ENCODE assay signal across 16 mouse cellular contexts in the genomic region with DNA sequence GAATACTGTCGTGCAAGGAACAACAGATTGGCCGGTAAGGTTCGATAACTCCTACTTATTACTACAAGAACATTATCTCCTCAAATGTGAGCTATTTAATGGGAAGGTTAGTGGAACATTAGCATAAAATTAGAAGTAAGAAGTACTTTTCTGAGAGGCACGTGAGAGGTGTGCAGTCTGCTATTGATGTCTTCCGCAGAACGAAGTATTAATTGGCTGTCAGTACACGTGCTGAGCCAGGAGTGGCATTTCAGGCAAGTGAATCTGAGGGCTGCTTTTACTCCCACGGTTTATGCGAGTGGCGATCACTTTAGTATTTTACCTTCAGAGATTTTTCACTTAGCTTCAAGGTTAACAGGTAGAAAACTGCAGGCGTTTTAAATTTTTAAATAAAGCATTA.
DNase-seq lines count a peak whose midpoint lies in the region; ATAC-seq and TF ChIP-seq lines count a peak whose summit lies in the region.
"Had no signal": no experiment of that assay in that cellular context is flagged by ENCODE, and none has a peak within 500 bp of the region (broad histone marks: within the 10 kb centered on the region; RNA-seq: fewer than 3 reads in every experiment).

No protein-coding gene starts in this region.

- ATAC-seq in forebrain, embryonic 14.5 days: no peak
- no peak for ATAC-seq in forebrain, embryonic 16.5 days
- no peak for ATAC-seq in midbrain, embryonic 14.5 days (ENCODE audit: low FRiP score, low TSS enrichment)
- ATAC-seq in midbrain, postnatal 0 days (ENCODE audit: low FRiP score): no peak

- no peak overlapping the region for H3K4me3 ChIP-seq in forebrain, embryonic 14.5 days (ENCODE audit: low read depth, low read length)
- H3K4me3 ChIP-seq in forebrain, embryonic 16.5 days (replicated peaks; ENCODE audit: low read length): no peak overlapping the region
- no peak overlapping the region for H3K4me3 ChIP-seq in midbrain, embryonic 14.5 days (replicated peaks; ENCODE audit: low read depth, low read length)
- H3K4me3 ChIP-seq in midbrain, postnatal 0 days (ENCODE audit: low read depth, low read length): no peak overlapping the region
- H3K4me3 ChIP-seq: embryonic facial prominence, embryonic 10.5 days; embryonic facial prominence, embryonic 12.5 days; forebrain, embryonic 12.5 days had no signal

- H3K9ac ChIP-seq in forebrain, embryonic 14.5 days (ENCODE audit: low read length): no peak overlapping the region
- no peak overlapping the region for H3K9ac ChIP-seq in forebrain, embryonic 16.5 days (replicated peaks; ENCODE audit: low read depth, low read length)
- no peak overlapping the region for H3K9ac ChIP-seq in midbrain, embryonic 14.5 days (replicated peaks; ENCODE audit: low read length)
- H3K9ac ChIP-seq in midbrain, postnatal 0 days (replicated peaks; ENCODE audit: low read length, poor library complexity, severe bottlenecking): no peak overlapping the region
- H3K9ac ChIP-seq: embryonic facial prominence, embryonic 12.5 days; forebrain, embryonic 12.5 days had no signal

- WGBS in forebrain, embryonic 14.5 days: 79% methylated on average over 11 of the region's 11 CpGs
- WGBS in forebrain, embryonic 16.5 days: 69% methylated on average over 11 of the region's 11 CpGs
- WGBS in midbrain, embryonic 14.5 days: 84% methylated on average over 11 of the region's 11 CpGs
- 67% methylated on average over 11 of the region's 11 CpGs for WGBS in midbrain, postnatal 0 days

- DNase-seq in forebrain, embryonic 14.5 days (ENCODE audit: low spot score): peak; percentile 5
- DNase-seq in midbrain, embryonic 14.5 days: peak; percentile 15
- no peak for DNase-seq in midbrain, postnatal 0 days (ENCODE audit: low spot score)
- no peak for DNase-seq in thymus, postnatal 36 days
- DNase-seq: adrenal gland, adult 2 months; adrenal gland, postnatal 10 days; adrenal gland, postnatal 25 days; cerebellum, adult 11-12 months; cerebellum, adult 2 months; cerebellum, adult 9-10 months; cerebellum, postnatal 10 days; cerebellum, postnatal 25 days had no signal

- H3K9me3 ChIP-seq in forebrain, embryonic 14.5 days (replicated peaks; ENCODE audit: control insufficient read depth, low read length): no peaks in the 10 kb centered on the region
- no peaks in the 10 kb centered on the region for H3K9me3 ChIP-seq in forebrain, embryonic 16.5 days (ENCODE audit: control insufficient read depth, low read length)
- H3K9me3 ChIP-seq in midbrain, embryonic 14.5 days (ENCODE audit: control insufficient read depth, low read length): no peaks in the 10 kb centered on the region
- no peaks in the 10 kb centered on the region for H3K9me3 ChIP-seq in midbrain, postnatal 0 days (ENCODE audit: low read length)
- H3K9me3 ChIP-seq: embryonic facial prominence, embryonic 10.5 days; embryonic facial prominence, embryonic 12.5 days; forebrain, embryonic 12.5 days had no signal

- H3K4me1 ChIP-seq in forebrain, embryonic 14.5 days (ENCODE audit: control insufficient read depth, insufficient read depth, low read length): no peaks in the 10 kb centered on the region
- no peaks in the 10 kb centered on the region for H3K4me1 ChIP-seq in forebrain, embryonic 16.5 days (replicated peaks; ENCODE audit: control insufficient read depth, insufficient read depth, low read length)
- no peaks in the 10 kb centered on the region for H3K4me1 ChIP-seq in midbrain, embryonic 14.5 days (ENCODE audit: control insufficient read depth, insufficient read depth, low read length)
- H3K4me1 ChIP-seq in midbrain, postnatal 0 days (ENCODE audit: insufficient read depth, low read length): no peaks in the 10 kb centered on the region
- H3K4me1 ChIP-seq: embryonic facial prominence, embryonic 10.5 days; embryonic facial prominence, embryonic 12.5 days; forebrain, embryonic 12.5 days had no signal

- H3K36me3 ChIP-seq in forebrain, embryonic 14.5 days (ENCODE audit: control insufficient read depth, insufficient read depth, low read length): no peaks in the 10 kb centered on the region
- no peaks in the 10 kb centered on the region for H3K36me3 ChIP-seq in forebrain, embryonic 16.5 days (ENCODE audit: control insufficient read depth, insufficient read depth)
- H3K36me3 ChIP-seq in midbrain, embryonic 14.5 days (ENCODE audit: control insufficient read depth, insufficient read depth, low read length): no peaks in the 10 kb centered on the region
- H3K36me3 ChIP-seq in midbrain, postnatal 0 days (ENCODE audit: insufficient read depth, low read length): no peaks in the 10 kb centered on the region
- H3K36me3 ChIP-seq: embryonic facial prominence, embryonic 10.5 days; embryonic facial prominence, embryonic 12.5 days; forebrain, embryonic 12.5 days had no signal

- H3K27ac ChIP-seq in forebrain, embryonic 14.5 days (ENCODE audit: low read depth, low read length): no peak overlapping the region
- no peak overlapping the region for H3K27ac ChIP-seq in forebrain, embryonic 16.5 days (ENCODE audit: low read length)
- H3K27ac ChIP-seq in midbrain, embryonic 14.5 days (replicated peaks; ENCODE audit: low read depth, low read length): no peak overlapping the region
- H3K27ac ChIP-seq in midbrain, postnatal 0 days (ENCODE audit: low read depth, low read length): no peak overlapping the region
- H3K27ac ChIP-seq: embryonic facial prominence, embryonic 10.5 days; embryonic facial prominence, embryonic 12.5 days; forebrain, embryonic 12.5 days had no signal

- no peak for TF ChIP-seq CTCF in midbrain, postnatal 0 days (IDR thresholded peaks at IDR 0.05)

- H3K4me2 ChIP-seq in forebrain, embryonic 14.5 days (ENCODE audit: low read length): no peak overlapping the region
- no peak overlapping the region for H3K4me2 ChIP-seq in forebrain, embryonic 16.5 days (ENCODE audit: low read length)
- H3K4me2 ChIP-seq in midbrain, embryonic 14.5 days (ENCODE audit: low read length): no peak overlapping the region
- no peak overlapping the region for H3K4me2 ChIP-seq in midbrain, postnatal 0 days (ENCODE audit: low read depth, low read length, poor library complexity, severe bottlenecking)
- H3K4me2 ChIP-seq: embryonic facial prominence, embryonic 12.5 days; forebrain, embryonic 12.5 days had no signal

- no peaks in the 10 kb centered on the region for H3K27me3 ChIP-seq in forebrain, embryonic 14.5 days (replicated peaks; ENCODE audit: control insufficient read depth, insufficient read depth, low read length)
- no peaks in the 10 kb centered on the region for H3K27me3 ChIP-seq in forebrain, embryonic 16.5 days (replicated peaks; ENCODE audit: control insufficient read depth, insufficient read depth, low read length)
- no peaks in the 10 kb centered on the region for H3K27me3 ChIP-seq in midbrain, embryonic 14.5 days (ENCODE audit: control insufficient read depth, insufficient read depth, low read length)
- H3K27me3 ChIP-seq in midbrain, postnatal 0 days (ENCODE audit: insufficient read depth, low read length): no peaks in the 10 kb centered on the region
- H3K27me3 ChIP-seq: embryonic facial prominence, embryonic 12.5 days; forebrain, embryonic 12.5 days had no signal

Comparison
In these comparisons a context has a peak if more than half of its experiments do, and no peak if none do; other contexts are left out.
1. DNase-seq: peak in forebrain, embryonic 14.5 days (single experiment) and midbrain, embryonic 14.5 days (single experiment); none in midbrain, postnatal 0 days (single experiment) and thymus, postnatal 36 days (0 of 2).